Mouse (Mus musculus) limb, embryonic 11.5 days (tissue): ENCODE data around the gene Ints3. TPM values are rescaled to one million over a fixed set of nuclear protein-coding genes. Genes with fewer than 3 reads are reported as not detected.

ENCODE experiments used
- polyA plus RNA-seq: library from polyadenylated mRNA; unstranded; fragments of >200 nt; fragmentation: Nextera tagmentation; extraction: Ambion mirVana; gene quantifications from 2 replicates; pipeline ENCODE4 v1.2.1, GENCODE M21; 2014

Ints3 gene
- polyA plus RNA-seq, 1 experiment from 2014 or later, result 47.2 TPM

Other genes starting within 250 kb of the Ints3 start
- gene Rps27, start 220.0 kb downstream of the Ints3 start, polyA plus RNA-seq, result 1,463 and 1,516 TPM in 2 replicates
- 15.4 and 16.9 TPM in 2 replicates for gene Rab13, start 219.9 kb downstream of the Ints3 start, polyA plus RNA-seq
- gene Jtb, start 202.0 kb downstream of the Ints3 start, polyA plus RNA-seq, result 79.5 and 80.1 TPM in 2 replicates
- gene Creb3l4, start 190.1 kb downstream of the Ints3 start, polyA plus RNA-seq, result 11.0 and 11.3 TPM in 2 replicates
- 58.0 and 58.3 TPM in 2 replicates for gene Slc39a1, start 185.4 kb downstream of the Ints3 start, polyA plus RNA-seq
- 16.7 TPM in 2 replicates for gene Crtc2, start 179.5 kb downstream of the Ints3 start, polyA plus RNA-seq
- 3.9 and 5.5 TPM in 2 replicates for gene Dennd4b, start 168.4 kb downstream of the Ints3 start, polyA plus RNA-seq
- gene Gatad2b, start 140.4 kb downstream of the Ints3 start, polyA plus RNA-seq, result 16.2 and 18.9 TPM in 2 replicates
- 24.0 and 28.7 TPM in 2 replicates for gene Slc27a3, start 43.7 kb downstream of the Ints3 start, polyA plus RNA-seq
- 2.0 and 2.3 TPM in 2 replicates for gene Npr1, start 32.2 kb upstream of the Ints3 start, polyA plus RNA-seq
- gene Ilf2, start 42.5 kb upstream of the Ints3 start, polyA plus RNA-seq, result 377 and 385 TPM in 2 replicates
- gene Snapin, start 57.4 kb upstream of the Ints3 start, polyA plus RNA-seq, result 60.5 and 63.6 TPM in 2 replicates
- gene Chtop, start 75.9 kb upstream of the Ints3 start, polyA plus RNA-seq, result 125 and 129 TPM in 2 replicates
- gene S100a1, start 80.8 kb upstream of the Ints3 start, polyA plus RNA-seq, result 4.6 and 7.3 TPM in 2 replicates
- 11.8 and 12.6 TPM in 2 replicates for gene S100a13, start 80.8 kb upstream of the Ints3 start, polyA plus RNA-seq
- not detected in 2 replicates for gene S100a14, start 93.2 kb upstream of the Ints3 start, polyA plus RNA-seq
- gene S100a16, start 103.6 kb upstream of the Ints3 start, polyA plus RNA-seq, result 36.6 and 42.1 TPM in 2 replicates
- gene S100a3, start 127.0 kb upstream of the Ints3 start, polyA plus RNA-seq, result 0.43 TPM in 1 of 2 replicates, not detected in the other
- not detected in 2 replicates for gene S100a2, start 156.6 kb upstream of the Ints3 start, polyA plus RNA-seq
- not detected in 2 replicates for gene Gm42674, start 168.3 kb upstream of the Ints3 start, polyA plus RNA-seq
- gene S100a4, start 170.1 kb upstream of the Ints3 start, polyA plus RNA-seq, result 0.72 and 1.0 TPM in 2 replicates
- not detected in 2 replicates for gene S100a5, start 174.9 kb upstream of the Ints3 start, polyA plus RNA-seq
- gene S100a6, start 179.3 kb upstream of the Ints3 start, polyA plus RNA-seq, result 14.5 and 17.5 TPM in 2 replicates
- not detected in 2 replicates for gene S100a7a, start 220.4 kb upstream of the Ints3 start, polyA plus RNA-seq
- gene S100a8, start 235.4 kb upstream of the Ints3 start, polyA plus RNA-seq, result 3.7 TPM in 2 replicates